In the genomic region with DNA sequence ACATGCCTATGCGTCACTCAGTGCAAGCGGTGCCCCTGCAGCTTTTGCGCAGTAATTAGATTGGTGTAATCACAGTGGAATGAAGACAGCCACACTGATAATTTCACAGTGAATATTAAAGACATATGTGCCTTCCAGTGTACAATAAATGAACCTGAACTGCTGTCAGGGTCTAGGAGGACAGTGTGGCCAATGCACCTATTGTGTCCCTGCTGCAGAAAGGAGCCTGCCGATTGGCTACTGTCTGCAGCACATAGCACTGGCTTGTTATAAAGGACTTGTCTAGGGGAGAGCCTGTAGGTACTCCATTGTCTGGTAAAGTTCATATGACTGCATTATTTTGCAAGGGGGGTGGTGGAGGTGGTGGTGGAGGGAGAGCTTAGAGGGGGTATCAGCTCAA, we compare ENCODE assay signal across 8 mouse cellular contexts.
A peak's percentile ranks its signal among the peaks of the same experiment; 100 is the strongest.
DNase-seq lines count a peak whose midpoint lies in the region; ATAC-seq lines count a peak whose summit lies in the region.

No protein-coding gene starts in this region.

- no peak overlapping the region for H3K4me3 ChIP-seq in embryonic facial prominence, embryonic 12.5 days
- H3K4me3 ChIP-seq in hindbrain, embryonic 14.5 days (replicated peaks; ENCODE audit: low read length): peak overlapping the region; percentile 32
- H3K4me3 ChIP-seq in midbrain, embryonic 13.5 days (replicated peaks): peak overlapping the region; percentile 42

- no peak overlapping the region for H3K9ac ChIP-seq in embryonic facial prominence, embryonic 12.5 days
- peak overlapping the region; percentile 72 for H3K9ac ChIP-seq in hindbrain, embryonic 14.5 days
- peak overlapping the region; percentile 76 for H3K9ac ChIP-seq in midbrain, embryonic 13.5 days (replicated peaks)

- H3K27me3 ChIP-seq in embryonic facial prominence, embryonic 12.5 days: no peaks in the 10 kb centered on the region
- no peaks in the 10 kb centered on the region for H3K27me3 ChIP-seq in hindbrain, embryonic 14.5 days (ENCODE audit: control insufficient read depth, insufficient read depth, low read length)
- no peaks in the 10 kb centered on the region for H3K27me3 ChIP-seq in midbrain, embryonic 13.5 days

- H3K36me3 ChIP-seq in embryonic facial prominence, embryonic 12.5 days: no peaks in the 10 kb centered on the region
- no peaks in the 10 kb centered on the region for H3K36me3 ChIP-seq in hindbrain, embryonic 14.5 days (replicated peaks; ENCODE audit: control insufficient read depth, insufficient read depth)
- H3K36me3 ChIP-seq in midbrain, embryonic 13.5 days: no peaks in the 10 kb centered on the region

- peak; percentile 59 for DNase-seq in cerebellum, adult 11 months
- peak; percentile 76 for DNase-seq in hindbrain, embryonic 14.5 days (ENCODE audit: low spot score)
- no peak for DNase-seq in ovary, postnatal 10 days (ENCODE audit: low spot score)
- no peak for DNase-seq in adrenal gland, postnatal 25 days
- DNase-seq in thymus, adult 18-20 months: no peak

- peak; percentile 61; the same call in 1 of the 2 replicates for ATAC-seq in embryonic facial prominence, embryonic 12.5 days (ENCODE audit: insufficient number of reproducible peaks, insufficient read depth, low FRiP score, low TSS enrichment)
- ATAC-seq in hindbrain, embryonic 14.5 days (ENCODE audit: low FRiP score): peak; percentile 89
- ATAC-seq in midbrain, embryonic 13.5 days: peak; percentile 93
- no peak for ATAC-seq in megakaryocyte progenitor cell, adult 5-6 weeks (replicated peaks; ENCODE audit: poor library complexity)

- WGBS in embryonic facial prominence, embryonic 12.5 days: 55% methylated on average over 4 of the region's 4 CpGs
- 12% methylated on average over 4 of the region's 4 CpGs for WGBS in hindbrain, embryonic 14.5 days
- 29% methylated on average over 4 of the region's 4 CpGs for WGBS in midbrain, embryonic 13.5 days

- peaks cover 28% of the 10 kb centered on the region for H3K4me1 ChIP-seq in embryonic facial prominence, embryonic 12.5 days
- peaks cover 13% of the 10 kb centered on the region; the same call in 1 of the 2 replicates for H3K4me1 ChIP-seq in hindbrain, embryonic 14.5 days (replicated peaks; ENCODE audit: control insufficient read depth, insufficient read depth, low read length)
- H3K4me1 ChIP-seq in midbrain, embryonic 13.5 days (replicated peaks): peaks cover 36% of the 10 kb centered on the region

- no peaks in the 10 kb centered on the region for H3K9me3 ChIP-seq in embryonic facial prominence, embryonic 12.5 days
- no peaks in the 10 kb centered on the region for H3K9me3 ChIP-seq in hindbrain, embryonic 14.5 days (ENCODE audit: control insufficient read depth, low read length)
- H3K9me3 ChIP-seq in midbrain, embryonic 13.5 days: no peaks in the 10 kb centered on the region

- H3K4me2 ChIP-seq in embryonic facial prominence, embryonic 12.5 days (replicated peaks): peak overlapping the region; percentile 24; the same call in 1 of the 2 replicates
- H3K4me2 ChIP-seq in hindbrain, embryonic 14.5 days (replicated peaks): peak overlapping the region; percentile 62
- peak overlapping the region; percentile 64 for H3K4me2 ChIP-seq in midbrain, embryonic 13.5 days (replicated peaks)

- peak overlapping the region; percentile 63 for H3K27ac ChIP-seq in embryonic facial prominence, embryonic 12.5 days
- peak overlapping the region; percentile 97 for H3K27ac ChIP-seq in hindbrain, embryonic 14.5 days
- peak overlapping the region; percentile 98 for H3K27ac ChIP-seq in midbrain, embryonic 13.5 days

Comparison
In these comparisons a context has a peak if more than half of its experiments do, and no peak if none do; other contexts are left out.
1. DNase-seq: peak in cerebellum, adult 11 months (single experiment) and hindbrain, embryonic 14.5 days (single experiment); none in ovary, postnatal 10 days (single experiment), adrenal gland, postnatal 25 days (single experiment) and thymus, adult 18-20 months (0 of 2).
2. Peak in every context shown above with its lines, with median percentiles within 50 percentile points of each other: H3K27ac ChIP-seq and H3K4me2 ChIP-seq.